Mouse (Mus musculus): Measurements from ENCODE around the gene Trim28. TPM values are rescaled to one million over a fixed set of nuclear protein-coding genes. Genes with fewer than 3 reads are reported as not detected.
A peak's percentile ranks its signal among the peaks of the same experiment; 100 is the strongest.

Trim28 gene
- total and polyA plus RNA-seq, 3 experiments: 104 to 1,160 (median 702) TPM

DNA sequence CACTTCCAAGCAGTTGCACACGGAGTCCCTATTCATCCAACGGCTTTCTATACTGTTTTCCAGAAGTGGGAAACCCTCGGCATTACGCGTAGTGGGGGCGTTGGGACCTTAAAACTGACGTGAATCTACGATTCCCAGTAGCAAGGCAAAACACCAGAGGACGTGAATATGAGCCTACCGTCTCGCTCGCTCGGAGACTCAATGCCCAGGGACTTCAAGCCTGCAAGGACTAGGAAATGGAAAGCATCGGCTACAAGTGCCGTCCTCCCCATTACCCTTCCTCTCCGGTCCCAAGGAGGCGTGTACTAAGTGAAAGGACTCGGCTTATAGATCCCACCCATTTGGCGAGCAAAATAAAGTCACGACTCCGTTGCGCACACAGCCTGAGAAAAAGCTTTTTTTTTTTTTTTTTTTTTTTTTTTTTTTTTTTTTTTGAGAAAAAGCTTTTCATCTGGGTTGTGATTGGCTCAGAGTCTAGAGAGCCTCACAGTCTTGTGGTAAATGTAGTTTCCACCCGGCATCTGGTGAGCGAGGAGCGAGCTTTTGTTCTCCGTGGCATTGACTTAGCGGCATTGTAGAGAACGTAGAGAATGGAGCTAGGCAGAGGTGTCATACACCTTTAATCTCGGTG is 37.3 kb upstream of the Trim28 start:
- Histone ChIP-seq H3K4me1 (ENCODE audit: control insufficient read depth in 1 of 2, insufficient read depth in 2 of 2, low read length in 2 of 2) (peaks cover 2 to 16% of the 10 kb centered on the region in 2 experiments), H3K4me3 (ENCODE audit: control insufficient read depth in 1 of 2, insufficient read depth in 1 of 2, low read depth in 2 of 2, low read length in 2 of 2) (peak overlapping the region; percentile 88 to 99), H3K9me3 (replicated peaks; ENCODE audit: insufficient read depth, low read length) (no peaks in the 10 kb centered on the region), H3K79me2 (ENCODE audit: control insufficient read depth, insufficient read depth, low read length, poor library complexity) (peaks cover 2% of the 10 kb centered on the region; the same call in 1 of the 2 replicates), H3K36me3 (ENCODE audit: control insufficient read depth in 1 of 2, insufficient read depth in 2 of 2, low read length in 2 of 2) (peaks cover 0 to 12% of the 10 kb centered on the region in 2 experiments; a peak in 2 of 4 replicates), H3K27me3 (ENCODE audit: control insufficient read depth in 1 of 2, insufficient read depth in 2 of 2, low read length in 2 of 2) (no peaks in the 10 kb centered on the region), H3K27ac (ENCODE audit: control insufficient read depth, low read depth, low read length) (peak overlapping the region; percentile 84), H3K9ac (ENCODE audit: control insufficient read depth, low read depth, low read length, poor library complexity, severe bottlenecking) (peak overlapping the region; percentile 90)
- peak; percentile 94 for DNase-seq (ENCODE audit: low read depth, low spot score)
- TF ChIP-seq CHD1 (IDR thresholded peaks at IDR 0.05; ENCODE audit: low read depth, low read length): no peak
- TF ChIP-seq EP300 (IDR thresholded peaks at IDR 0.05; ENCODE audit: low read depth in 1 of 2, low read length in 2 of 2): 0 out of 4 replicates have a peak, but pooled peaks of 1 of the 2 experiments have one; percentile 17
- no peak for TF ChIP-seq RCOR1 (IDR thresholded peaks at IDR 0.05; ENCODE audit: low read depth, low read length)
- peak; percentile 95 for TF ChIP-seq HCFC1 (IDR thresholded peaks at IDR 0.05; ENCODE audit: low read depth, low read length)
- peak; percentile 93 for TF ChIP-seq MXI1 (IDR thresholded peaks at IDR 0.05; ENCODE audit: low read depth, low read length)
- TF ChIP-seq UBTF (IDR thresholded peaks at IDR 0.05; ENCODE audit: borderline replicate concordance, insufficient read depth, low read depth, low read length): no peak
- no peak for TF ChIP-seq RAD21 (IDR thresholded peaks at IDR 0.05; ENCODE audit: low read depth, low read length)
- TF ChIP-seq ELF1 (IDR thresholded peaks at IDR 0.05; ENCODE audit: low read depth, low read length): no peak
- TF ChIP-seq GATA1 (IDR thresholded peaks at IDR 0.05; ENCODE audit: low read depth, low read length): no peak
- TF ChIP-seq MYC (IDR thresholded peaks at IDR 0.05; ENCODE audit: low read depth, low read length): 0 out of 2 replicates have a peak, but pooled peaks have one; percentile 64
- no peak for TF ChIP-seq CTCF (IDR thresholded peaks at IDR 0.05 in 2 of 3, conservative IDR thresholded peaks at IDR 0.05 in 1 of 3; ENCODE audit: control insufficient read depth in 1 of 3, insufficient read depth in 1 of 3, low read depth in 2 of 3, low read length in 3 of 3, poor library complexity in 1 of 3, severe bottlenecking in 1 of 3)
- TF ChIP-seq POLR2A (IDR thresholded peaks at IDR 0.05; ENCODE audit: control insufficient read depth in 1 of 2, insufficient read depth in 1 of 2, low read depth in 1 of 2, low read length in 2 of 2, poor library complexity in 1 of 2): peak in 1 of 2 experiments; percentile 66; a peak in 2 of 4 replicates
- no peak for TF ChIP-seq CHD2 (IDR thresholded peaks at IDR 0.05; ENCODE audit: low read length)
- no peak for TF ChIP-seq MAFK (IDR thresholded peaks at IDR 0.05; ENCODE audit: borderline replicate concordance, low read depth, low read length)
- peak; percentile 100 for TF ChIP-seq ZNF384 (IDR thresholded peaks at IDR 0.05; ENCODE audit: low read depth, low read length)
- TF ChIP-seq ETS1 (IDR thresholded peaks at IDR 0.05; ENCODE audit: low read depth, low read length): peak; percentile 63
- no peak for TF ChIP-seq ZC3H11A (IDR thresholded peaks at IDR 0.05; ENCODE audit: low read depth, low read length)
- peak; percentile 73 for TF ChIP-seq NELFE (IDR thresholded peaks at IDR 0.05; ENCODE audit: low read depth, low read length)
- no peak for TF ChIP-seq POLR2AphosphoS5 (IDR thresholded peaks at IDR 0.05; ENCODE audit: borderline replicate concordance, low read depth, low read length)
- no peak for TF ChIP-seq MYB (IDR thresholded peaks at IDR 0.05; ENCODE audit: low read depth, low read length)
- TF ChIP-seq GABPA (IDR thresholded peaks at IDR 0.05; ENCODE audit: low read depth, low read length): no peak
- TF ChIP-seq JUND (IDR thresholded peaks at IDR 0.05; ENCODE audit: low read depth, low read length): no peak
- no peak for TF ChIP-seq TCF12 (IDR thresholded peaks at IDR 0.05; ENCODE audit: low read depth, low read length)
- no peak for TF ChIP-seq SMC3 (IDR thresholded peaks at IDR 0.05; ENCODE audit: low read depth, low read length)
- peak; percentile 56 for TF ChIP-seq NRF1 (IDR thresholded peaks at IDR 0.05; ENCODE audit: insufficient read depth, low read depth, low read length, poor library complexity, severe bottlenecking)
- peak; percentile 64 for TF ChIP-seq BHLHE40 (IDR thresholded peaks at IDR 0.05; ENCODE audit: borderline replicate concordance, low read depth, low read length)
- TF ChIP-seq ZKSCAN1 (IDR thresholded peaks at IDR 0.05; ENCODE audit: low read depth, low read length): peak; percentile 85; the same call in 1 of the 2 replicates
- TF ChIP-seq TBP (IDR thresholded peaks at IDR 0.05; ENCODE audit: low read depth, low read length): peak; percentile 91
- TF ChIP-seq POLR2AphosphoS2 (IDR thresholded peaks at IDR 0.05; ENCODE audit: low read length): peak; percentile 59; the same call in 1 of the 2 replicates
- no peak for TF ChIP-seq E2F4 (IDR thresholded peaks at IDR 0.05; ENCODE audit: borderline replicate concordance, low read depth, low read length)
- no peak for TF ChIP-seq MEF2A (IDR thresholded peaks at IDR 0.05; ENCODE audit: extremely low read depth, insufficient replicate concordance, low read depth, low read length, poor library complexity, severe bottlenecking)
- TF ChIP-seq MAX (IDR thresholded peaks at IDR 0.05; ENCODE audit: low read length): peak; percentile 64; the same call in 1 of the 2 replicates
- TF ChIP-seq TAL1 (IDR thresholded peaks at IDR 0.05; ENCODE audit: low read length): no peak
- TF ChIP-seq USF1 (IDR thresholded peaks at IDR 0.05; ENCODE audit: low read depth, low read length): no peak
- TF ChIP-seq KAT2A (conservative IDR thresholded peaks at IDR 0.05; ENCODE audit: low read depth, low read length): peak; percentile 68
- TF ChIP-seq ZMIZ1 (IDR thresholded peaks at IDR 0.05; ENCODE audit: low read depth, low read length): peak; percentile 77

All from MEL (cell line).